ENCODE assay signal across 15 mouse cellular contexts in genomic region chr19:32779131-32779530, GRCm38 (mm10).
"Had no signal": no experiment of that assay in that cellular context is flagged by ENCODE, and none has a peak within 500 bp of the region (broad histone marks: within the 10 kb centered on the region; RNA-seq: fewer than 3 reads in every experiment).

No protein-coding gene starts in this region.

- H3K4me2 ChIP-seq: liver, embryonic 13.5 days; liver, embryonic 15.5 days; lung, embryonic 15.5 days; midbrain, embryonic 13.5 days; midbrain, embryonic 15.5 days; neural tube, embryonic 12.5 days had no signal

- ATAC-seq: liver, postnatal 0 days; lung, postnatal 0 days; midbrain, embryonic 13.5 days; midbrain, embryonic 15.5 days had no signal

- H3K4me3 ChIP-seq: liver, embryonic 13.5 days; liver, embryonic 15.5 days; lung, embryonic 15.5 days; megakaryocyte, embryonic 14.5 days; midbrain, embryonic 13.5 days; midbrain, embryonic 15.5 days; neural tube, embryonic 12.5 days had no signal

- DNase-seq: liver, embryonic 13.5 days; liver, postnatal 0 days; lung, adult 2 months; lung, postnatal 14 days; lung, postnatal 36 days; right cerebral cortex, postnatal 14 days; thymus, adult 18-20 months; thymus, postnatal 36 days had no signal

- H3K36me3 ChIP-seq: liver, embryonic 13.5 days; liver, embryonic 15.5 days; lung, embryonic 15.5 days; midbrain, embryonic 13.5 days; midbrain, embryonic 15.5 days; neural tube, embryonic 12.5 days had no signal

- H3K27me3 ChIP-seq: liver, embryonic 13.5 days; liver, embryonic 15.5 days; lung, embryonic 15.5 days; megakaryocyte, embryonic 14.5 days; midbrain, embryonic 13.5 days; midbrain, embryonic 15.5 days; neural tube, embryonic 12.5 days had no signal

- H3K27ac ChIP-seq: liver, embryonic 13.5 days; liver, embryonic 15.5 days; lung, embryonic 15.5 days; midbrain, embryonic 13.5 days; midbrain, embryonic 15.5 days; neural tube, embryonic 12.5 days had no signal

- H3K4me1 ChIP-seq: neural tube, embryonic 12.5 days had no signal

- H3K9ac ChIP-seq: liver, embryonic 13.5 days; liver, embryonic 15.5 days; liver, postnatal 0 days; lung, embryonic 15.5 days; midbrain, embryonic 13.5 days; midbrain, embryonic 15.5 days; neural tube, embryonic 12.5 days had no signal

- H3K9me3 ChIP-seq: liver, embryonic 13.5 days; liver, embryonic 15.5 days; lung, embryonic 15.5 days; megakaryocyte, embryonic 14.5 days; midbrain, embryonic 13.5 days; midbrain, embryonic 15.5 days; neural tube, embryonic 12.5 days had no signal
